ENCODE assay signal across 8 mouse cellular contexts in the genomic region with DNA sequence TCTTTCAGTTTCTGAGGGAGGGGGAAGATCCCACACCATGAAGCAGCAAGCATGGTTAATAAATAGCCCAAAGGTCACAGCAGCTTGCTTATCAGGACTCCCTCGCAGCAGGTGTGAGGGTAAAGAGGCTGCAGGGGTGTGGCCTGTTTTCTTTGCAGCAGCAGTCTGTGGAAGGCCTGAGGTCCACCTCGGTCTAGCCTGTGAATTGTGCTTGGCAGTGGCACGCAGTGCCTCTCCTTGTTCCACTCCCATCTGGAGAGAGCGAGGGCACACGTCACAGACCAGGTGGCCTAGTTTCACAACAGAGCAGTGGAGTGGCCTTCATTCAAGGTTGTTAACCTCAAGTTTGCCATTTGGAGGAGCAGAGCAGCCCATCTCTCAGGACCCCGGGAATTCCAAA. TPM values are rescaled to one million over a fixed set of nuclear protein-coding genes. Genes with fewer than 3 reads are reported as not detected.
DNase-seq lines count a peak whose midpoint lies in the region; TF ChIP-seq lines count a peak whose summit lies in the region.

No protein-coding gene starts in this region.

- no peak for TF ChIP-seq POLR2A in lung, adult 2 months (IDR thresholded peaks at IDR 0.05; ENCODE audit: borderline replicate concordance, extremely low read depth, low read depth, low read length)

- DNase-seq in adrenal gland, adult (ENCODE audit: inconsistent age in 2 of 2, low spot score in 1 of 2): peak; percentile 73 to 83
- no peak for DNase-seq in adrenal gland, postnatal 4 days (ENCODE audit: low spot score in 2 of 2)
- DNase-seq in adrenal gland, adult 2 months: peak; percentile 68
- DNase-seq in kidney, adult 11 months: peak; percentile 84
- peak; percentile 60 for DNase-seq in lung, adult 2 months
- no peak for DNase-seq in embryo, embryonic 10 days (ENCODE audit: low spot score)
- no peak for DNase-seq in embryo, embryonic 11 days
- DNase-seq in spleen, postnatal 4 days (ENCODE audit: low spot score in 2 of 2): no peak

- WGBS in lung, adult 2 months: 39% methylated on average over 6 of the region's 6 CpGs

- TF ChIP-seq CTCF in lung, adult 2 months (IDR thresholded peaks at IDR 0.05; ENCODE audit: insufficient read depth, low read length): no peak

- H3K4me1 ChIP-seq in lung, adult 2 months (ENCODE audit: control insufficient read depth, insufficient read depth, low read length): no peaks in the 10 kb centered on the region

- no peak overlapping the region for H3K4me3 ChIP-seq in lung, adult 2 months (replicated peaks; ENCODE audit: extremely low read depth, low read depth, low read length)

RNA-seq across cellular contexts. Expression of gene Adpgk, which starts 19.6 kb away (rescaled TPM):
- 10 to 100 TPM; 26.8 to 27.9 TPM for total RNA-seq in adrenal gland, postnatal 4 days (2021)
- 10 to 100 TPM; 28.0 to 28.6 TPM for total RNA-seq in adrenal gland, adult 2 months (2021)
- 25.2 and 25.8 TPM in 2 replicates for polyA plus RNA-seq in adrenal gland, adult 2 months (2012; rRNA removed)
- polyA plus RNA-seq in lung, adult 2 months (2012; rRNA removed): 10.6 and 13.8 TPM in 2 replicates

Comparison
In these comparisons a context has a peak if more than half of its experiments do, and no peak if none do; other contexts are left out.
1. DNase-seq: peak in adrenal gland, adult (2 of 2), adrenal gland, adult 2 months (single experiment), kidney, adult 11 months (single experiment) and lung, adult 2 months (single experiment); none in adrenal gland, postnatal 4 days (0 of 2), embryo, embryonic 10 days (single experiment), embryo, embryonic 11 days (single experiment) and spleen, postnatal 4 days (0 of 2).